Mouse (Mus musculus) spleen, adult 2 months (tissue): ENCODE results near the gene Gm21969.

Experiments used
- CTCF ChIP-seq: fragments of 200-500 bp; IDR thresholded peaks from 2 replicates; pipeline ENCODE4 v1.5.1; 2011; ENCODE audit warnings: mild to moderate bottlenecking, inconsistent platforms; ENCODE audit not compliant: insufficient read depth, insufficient read length, insufficient replicate concordance; ENCODE audit errors: extremely low read depth
- POLR2A ChIP-seq: fragments of 200-500 bp; IDR thresholded peaks from 2 replicates; pipeline ENCODE4 v1.6.1; 2011; ENCODE audit warnings: low read depth, low read length, inconsistent platforms

- no peak for TF ChIP-seq CTCF
- no peak for TF ChIP-seq POLR2A
These were observed 72.7 kb downstream of the Gm21969 start for GRCm38 (mm10) chr4:139675696-139676095.
